Mouse (Mus musculus) ES-Bruce4 (cell line): ENCODE results near the gene Gm10272. TPM values are rescaled to one million over a fixed set of nuclear protein-coding genes. Genes with fewer than 3 reads are reported as not detected.

Experiments
- H3K27ac ChIP-seq: 2 replicates; pipeline ENCODE4 v1.5.1; 2012; ENCODE audit warnings: low read length, inconsistent platforms; ENCODE audit not compliant: insufficient read depth
- H3K27me3 ChIP-seq: 2 replicates; pipeline ENCODE4 v1.6.1; 2012; ENCODE audit warnings: mild to moderate bottlenecking, low read length, inconsistent platforms; ENCODE audit not compliant: control insufficient read depth, poor library complexity, insufficient read depth, severe bottlenecking
- H3K36me3 ChIP-seq: 2 replicates; pipeline ENCODE4 v1.6.1; 2012; ENCODE audit warnings: inconsistent platforms, mild to moderate bottlenecking, low read length, moderate library complexity; ENCODE audit not compliant: control insufficient read depth, poor library complexity, insufficient read depth, severe bottlenecking
- H3K4me1 ChIP-seq: one replicate; pipeline ENCODE4 v1.8.1; 2011; ENCODE audit warnings: low read length; ENCODE audit not compliant: control insufficient read depth, insufficient read depth
- H3K4me3 ChIP-seq: 2 replicates; pipeline ENCODE4 v1.5.1; 2011; ENCODE audit warnings: low read depth, mild to moderate bottlenecking, low read length
- H3K9ac ChIP-seq: 2 replicates; pipeline ENCODE4 v1.6.1; 2012; ENCODE audit warnings: low read depth, mild to moderate bottlenecking, inconsistent platforms; ENCODE audit not compliant: poor library complexity, severe bottlenecking
- H3K9me3 ChIP-seq: replicated peaks from 2 replicates; pipeline ENCODE4 v1.6.1; 2012; ENCODE audit warnings: mild to moderate bottlenecking, low read length, inconsistent platforms; ENCODE audit not compliant: control insufficient read depth, poor library complexity, insufficient read depth, severe bottlenecking
- CTCF ChIP-seq: IDR thresholded peaks from one replicate; pipeline ENCODE4 v1.8.1; 2011; ENCODE audit warnings: low read depth, low read length
- EP300 ChIP-seq: IDR thresholded peaks from 2 replicates; pipeline ENCODE4 v1.6.1; 2011; ENCODE audit warnings: low read depth, low read length; ENCODE audit not compliant: insufficient read depth
- POLR2A ChIP-seq: IDR thresholded peaks from one replicate; pipeline ENCODE4 v1.8.1; 2011; ENCODE audit warnings: low read length; ENCODE audit not compliant: insufficient read depth
- polyA plus RNA-seq: library from polyadenylated mRNA; stranded (reverse); fragments of >200 nt; gene quantifications from 2 replicates; pipeline ENCODE4 v1.2.4, GENCODE M21; 2011; ENCODE audit warnings: low read depth; ENCODE audit not compliant: missing spikeins, insufficient read depth, insufficient read length

Gene Gm10272
- polyA plus RNA-seq, 1 experiment, result not detected

DNA sequence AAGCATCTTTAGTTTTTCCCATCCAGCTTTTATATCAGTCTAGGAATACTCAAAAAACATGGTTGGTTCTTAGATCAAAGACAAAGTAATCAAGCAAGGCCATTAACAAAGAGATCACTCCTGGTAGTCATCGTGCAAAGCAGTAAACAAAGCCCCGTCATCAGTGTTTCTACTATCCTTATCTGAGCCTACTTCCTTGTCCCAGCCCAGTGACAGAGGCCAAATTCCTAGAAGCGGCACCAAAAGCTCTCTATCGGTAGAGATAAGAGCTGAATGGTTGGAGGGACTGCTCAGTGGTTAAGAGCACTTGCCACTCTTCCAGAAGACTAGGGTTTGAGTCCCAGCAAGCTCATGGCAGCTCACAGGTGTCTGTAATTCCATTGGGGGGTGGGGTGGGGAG is 34.9 kb upstream of the Gm10272 start:
- no peaks in the 10 kb centered on the region for H3K36me3 ChIP-seq
- no peaks in the 10 kb centered on the region for H3K9me3 ChIP-seq
- no peak overlapping the region for H3K4me3 ChIP-seq
- no peak overlapping the region for H3K9ac ChIP-seq
- no peaks in the 10 kb centered on the region for H3K4me1 ChIP-seq
- no peak for TF ChIP-seq POLR2A
- no peak for TF ChIP-seq EP300
- no peak overlapping the region for H3K27ac ChIP-seq
- no peaks in the 10 kb centered on the region for H3K27me3 ChIP-seq

DNA sequence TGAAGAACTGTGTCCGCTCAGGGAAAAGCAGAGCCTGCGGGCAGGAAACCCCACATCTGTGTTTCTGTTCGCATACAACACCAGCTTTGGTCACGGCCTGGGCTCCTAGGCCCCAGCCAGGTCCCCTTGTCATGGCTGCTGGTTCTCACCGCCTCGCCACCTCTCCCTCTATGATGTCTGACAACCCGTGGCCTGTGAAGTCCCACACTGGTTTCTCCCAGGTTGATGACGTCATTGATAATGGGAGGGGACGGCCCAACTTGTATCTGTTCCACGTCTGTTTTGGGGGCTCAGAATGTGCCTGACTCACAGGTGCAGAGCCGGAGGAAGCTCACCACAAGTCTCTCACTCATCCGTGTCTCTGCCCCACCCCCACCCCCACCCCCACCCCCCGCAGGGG is 32.7 kb upstream of the Gm10272 start:
- H3K27ac ChIP-seq, result no peak overlapping the region
- H3K36me3 ChIP-seq, result no peaks in the 10 kb centered on the region
- no peak overlapping the region for H3K9ac ChIP-seq
- TF ChIP-seq POLR2A (no peak), EP300 (no peak), CTCF (no peak)
- no peaks in the 10 kb centered on the region for H3K9me3 ChIP-seq
- no peaks in the 10 kb centered on the region for H3K4me1 ChIP-seq
- peaks cover 3% of the 10 kb centered on the region; the same call in 1 of the 2 replicates for H3K27me3 ChIP-seq
- H3K4me3 ChIP-seq, result no peak overlapping the region

- H3K4me1 ChIP-seq, result no peaks in the 10 kb centered on the region
- peaks cover 3% of the 10 kb centered on the region; the same call in 1 of the 2 replicates for H3K27me3 ChIP-seq
- H3K9me3 ChIP-seq, result no peaks in the 10 kb centered on the region
- peak overlapping the region; percentile 29; the same call in 1 of the 2 replicates for H3K9ac ChIP-seq
- TF ChIP-seq POLR2A (no peak), EP300 (no peak), CTCF (no peak)
- no peak overlapping the region for H3K27ac ChIP-seq
- H3K36me3 ChIP-seq, result no peaks in the 10 kb centered on the region
- H3K4me3 ChIP-seq, result peak overlapping the region; percentile 21
These were observed 28.9 kb upstream of the Gm10272 start for GRCm38 (mm10) chr10:77677562-77677961.

DNA sequence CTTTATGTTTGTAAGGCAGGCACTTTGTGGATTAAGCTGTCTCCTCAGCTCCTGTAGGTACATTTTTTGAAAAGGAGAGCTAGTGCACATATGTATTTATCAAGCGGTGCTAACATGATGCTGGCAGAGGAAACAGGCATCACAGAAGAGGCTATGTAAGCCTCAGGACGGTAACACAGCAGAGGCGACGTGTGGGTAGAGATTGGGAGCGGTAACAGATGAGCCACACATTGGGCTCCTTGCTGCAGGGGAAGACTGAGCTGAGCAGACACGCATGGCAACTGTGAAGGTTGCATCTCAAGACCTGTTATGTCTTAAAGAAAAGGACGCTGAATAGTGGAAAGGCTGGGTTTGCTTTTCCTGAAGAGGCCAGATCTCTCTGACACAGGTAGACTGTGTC is 23.4 kb upstream of the Gm10272 start:
- TF ChIP-seq POLR2A (no peak), CTCF (no peak), EP300 (no peak)
- no peak overlapping the region for H3K4me3 ChIP-seq
- no peaks in the 10 kb centered on the region for H3K36me3 ChIP-seq
- no peak overlapping the region for H3K9ac ChIP-seq
- no peaks in the 10 kb centered on the region for H3K9me3 ChIP-seq
- H3K27ac ChIP-seq, result no peak overlapping the region
- no peaks in the 10 kb centered on the region for H3K27me3 ChIP-seq
- H3K4me1 ChIP-seq, result peaks cover 3% of the 10 kb centered on the region

DNA sequence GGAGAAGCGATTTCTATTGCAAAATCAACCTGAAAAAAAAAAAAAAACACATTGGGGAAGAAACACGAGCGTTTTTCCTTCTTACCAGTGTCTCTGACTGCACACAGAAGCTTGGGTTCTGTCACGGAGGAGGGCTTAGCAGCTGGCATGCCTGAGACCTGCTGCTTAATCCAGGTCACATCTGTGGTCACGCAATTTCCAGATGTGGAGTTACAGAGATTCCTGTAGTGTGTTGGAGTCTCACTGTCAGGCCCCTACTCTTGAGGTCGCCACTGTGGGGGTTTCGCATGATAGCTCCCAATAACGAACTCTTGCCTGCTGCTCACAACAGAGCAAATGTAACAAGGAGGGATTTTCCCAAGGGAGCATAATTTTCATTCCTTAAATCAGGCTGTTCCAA is 22.2 kb upstream of the Gm10272 start:
- no peaks in the 10 kb centered on the region for H3K27me3 ChIP-seq
- no peak overlapping the region for H3K4me3 ChIP-seq
- H3K9ac ChIP-seq, result no peak overlapping the region
- no peak overlapping the region for H3K27ac ChIP-seq
- peaks cover 3% of the 10 kb centered on the region for H3K4me1 ChIP-seq
- H3K9me3 ChIP-seq, result no peaks in the 10 kb centered on the region
- no peak for TF ChIP-seq CTCF
- no peak for TF ChIP-seq POLR2A
- no peak for TF ChIP-seq EP300
- H3K36me3 ChIP-seq, result no peaks in the 10 kb centered on the region

GRCm38 (mm10) chr10:77685895-77686664 is 20.3 kb upstream of the Gm10272 start, which contains the start of gene Tspear:
Tspear (plus strand) TSS chr10:77686569.
- Histone ChIP-seq H3K9me3 (no peaks in the 10 kb centered on the region), H3K27ac (no peak within 1 kb of the TSS), H3K27me3 (no peaks in the 10 kb centered on the region), H3K9ac (no peak within 1 kb of the TSS), H3K4me3 (no peak within 1 kb of the TSS), H3K36me3 (no peaks in the 10 kb centered on the region), H3K4me1 (peaks cover 3% of the 10 kb centered on the region)
- TF ChIP-seq EP300 (no peak), POLR2A (no peak), CTCF (no peak)
